Mouse (Mus musculus) thymus, adult 2 months (tissue): Measurements from ENCODE around the gene Sept8.

ENCODE experiments used
- CTCF ChIP-seq: fragments of 200-500 bp; IDR thresholded peaks from 2 replicates; pipeline ENCODE4 v1.5.1; 2012; ENCODE audit warnings: mild to moderate bottlenecking, control low read depth, low read length, moderate library complexity, borderline replicate concordance; ENCODE audit not compliant: control insufficient read depth, poor library complexity, insufficient read depth; ENCODE audit errors: extremely low read depth
- POLR2A ChIP-seq: fragments of 200-500 bp; IDR thresholded peaks from 2 replicates; pipeline ENCODE4 v1.6.1; 2012; ENCODE audit warnings: mild to moderate bottlenecking, low read length, control low read depth, moderate library complexity; ENCODE audit not compliant: control insufficient read depth, poor library complexity, insufficient read depth; ENCODE audit errors: extremely low read depth

- no peak for TF ChIP-seq POLR2A
- TF ChIP-seq CTCF: no peak
These were observed 10.1 kb downstream of the Sept8 start for GRCm38 (mm10) chr11:53529253-53529557.
